Mouse (Mus musculus) forebrain, embryonic 11.5 days (tissue): ENCODE results near the gene Gprc5c. TPM values are rescaled to one million over a fixed set of nuclear protein-coding genes. Genes with fewer than 3 reads are reported as not detected.

Source experiments
- polyA plus RNA-seq: library from polyadenylated mRNA; unstranded; fragments of >200 nt; fragmentation: Nextera tagmentation; extraction: Ambion mirVana; gene quantifications from 2 replicates; pipeline ENCODE4 v1.2.1, GENCODE M21; 2014

Gene Gprc5c
- polyA plus RNA-seq, 1 experiment from 2014 or later = 14.1 TPM

Other genes starting within 250 kb of the Gprc5c start
- gene Rpl38, start 182.6 kb upstream of the Gprc5c start, polyA plus RNA-seq = 852 and 943 TPM in 2 replicates
- gene Ttyh2, start 175.7 kb upstream of the Gprc5c start, polyA plus RNA-seq = 10.5 and 11.7 TPM in 2 replicates
- 0.96 and 1.1 TPM in 2 replicates for gene Dnaic2, start 123.7 kb upstream of the Gprc5c start, polyA plus RNA-seq
- gene Kif19a, start 85.8 kb upstream of the Gprc5c start, polyA plus RNA-seq = 0.83 and 1.2 TPM in 2 replicates
- 42.2 and 47.3 TPM in 2 replicates for gene Btbd17, start 55.2 kb upstream of the Gprc5c start, polyA plus RNA-seq
- gene Gpr142, start 52.2 kb upstream of the Gprc5c start, polyA plus RNA-seq = not detected in 2 replicates
- 0.35 and 0.64 TPM in 2 replicates for gene Cd300a, start 38.9 kb downstream of the Gprc5c start, polyA plus RNA-seq
- 0.15 TPM in 1 of 2 replicates, not detected in the other for gene Cd300lb, start 83.2 kb downstream of the Gprc5c start, polyA plus RNA-seq
- not detected in 2 replicates for gene Cd300c, start 118.0 kb downstream of the Gprc5c start, polyA plus RNA-seq
- not detected in 2 replicates for gene Cd300ld, start 138.8 kb downstream of the Gprc5c start, polyA plus RNA-seq
- gene Cd300c2, start 150.7 kb downstream of the Gprc5c start, polyA plus RNA-seq = 0.65 and 0.77 TPM in 2 replicates
- not detected in 2 replicates for gene Cd300ld2, start 165.0 kb downstream of the Gprc5c start, polyA plus RNA-seq
- gene Cd300ld4, start 175.9 kb downstream of the Gprc5c start, polyA plus RNA-seq = not detected in 2 replicates
- gene Cd300ld5, start 186.6 kb downstream of the Gprc5c start, polyA plus RNA-seq = not detected in 2 replicates
- gene Cd300ld3, start 197.3 kb downstream of the Gprc5c start, polyA plus RNA-seq = not detected in 2 replicates
- not detected in 2 replicates for gene Cd300e, start 211.0 kb downstream of the Gprc5c start, polyA plus RNA-seq
- gene Rab37, start 240.3 kb downstream of the Gprc5c start, polyA plus RNA-seq = 0.83 and 0.98 TPM in 2 replicates